Mouse (Mus musculus): ENCODE results near the gene Rgs14. TPM values are rescaled to one million over a fixed set of nuclear protein-coding genes. Genes with fewer than 3 reads are reported as not detected.

Gene Rgs14
- total and polyA plus RNA-seq, 3 experiments, result 14.4 to 20.5 TPM; not detected in 1

- TF ChIP-seq MAFK (IDR thresholded peaks at IDR 0.05; ENCODE audit: borderline replicate concordance, low read depth, low read length) (no peak), POLR2AphosphoS2 (IDR thresholded peaks at IDR 0.05; ENCODE audit: low read length) (no peak)
These were observed 48.5 kb downstream of the Rgs14 start (continued) for GRCm38 (mm10) chr13:55418004-55418403.

GRCm38 (mm10) chr13:55419142-55419541 lies 49.6 kb downstream of the Rgs14 start:
- Histone ChIP-seq H3K9me3 (replicated peaks; ENCODE audit: insufficient read depth, low read length) (no peaks in the 10 kb centered on the region), H3K9ac (ENCODE audit: control insufficient read depth, low read depth, low read length, poor library complexity, severe bottlenecking) (no peak overlapping the region), H3K27me3 (ENCODE audit: control insufficient read depth in 1 of 2, insufficient read depth in 2 of 2, low read length in 2 of 2) (no peaks in the 10 kb centered on the region), H3K4me1 (ENCODE audit: control insufficient read depth in 1 of 2, insufficient read depth in 2 of 2, low read length in 2 of 2) (peaks cover 0 to 8% of the 10 kb centered on the region in 2 experiments; a peak in 2 of 4 replicates), H3K36me3 (ENCODE audit: control insufficient read depth in 1 of 2, insufficient read depth in 2 of 2, low read length in 2 of 2) (no peaks in the 10 kb centered on the region), H3K4me3 (ENCODE audit: control insufficient read depth in 1 of 2, insufficient read depth in 1 of 2, low read depth in 2 of 2, low read length in 2 of 2) (no peak overlapping the region), H3K79me2 (ENCODE audit: control insufficient read depth, insufficient read depth, low read length, poor library complexity) (no peaks in the 10 kb centered on the region), H3K27ac (ENCODE audit: control insufficient read depth, low read depth, low read length) (no peak overlapping the region)
- TF ChIP-seq SIN3A (IDR thresholded peaks at IDR 0.05; ENCODE audit: low read length) (peak; percentile 95), MXI1 (IDR thresholded peaks at IDR 0.05; ENCODE audit: low read depth, low read length) (peak; percentile 76), NELFE (IDR thresholded peaks at IDR 0.05; ENCODE audit: low read depth, low read length) (no peak)
- DNase-seq (ENCODE audit: low read depth, low spot score), result peak; percentile 40

- Histone ChIP-seq H3K9ac (ENCODE audit: control insufficient read depth, low read depth, low read length, poor library complexity, severe bottlenecking) (no peak overlapping the region), H3K9me3 (replicated peaks; ENCODE audit: insufficient read depth, low read length) (no peaks in the 10 kb centered on the region), H3K4me3 (ENCODE audit: control insufficient read depth in 1 of 2, insufficient read depth in 1 of 2, low read depth in 2 of 2, low read length in 2 of 2) (no peak overlapping the region), H3K79me2 (ENCODE audit: control insufficient read depth, insufficient read depth, low read length, poor library complexity) (no peaks in the 10 kb centered on the region), H3K4me1 (ENCODE audit: control insufficient read depth in 1 of 2, insufficient read depth in 2 of 2, low read length in 2 of 2) (peaks cover 0 to 8% of the 10 kb centered on the region in 2 experiments; a peak in 2 of 4 replicates), H3K36me3 (ENCODE audit: control insufficient read depth in 1 of 2, insufficient read depth in 2 of 2, low read length in 2 of 2) (no peaks in the 10 kb centered on the region), H3K27me3 (ENCODE audit: control insufficient read depth in 1 of 2, insufficient read depth in 2 of 2, low read length in 2 of 2) (no peaks in the 10 kb centered on the region), H3K27ac (ENCODE audit: control insufficient read depth, low read depth, low read length) (no peak overlapping the region)
- TF ChIP-seq UBTF (IDR thresholded peaks at IDR 0.05; ENCODE audit: borderline replicate concordance, insufficient read depth, low read depth, low read length), result no peak
- no peak for TF ChIP-seq TAL1 (IDR thresholded peaks at IDR 0.05; ENCODE audit: low read length)
- TF ChIP-seq CTCF (IDR thresholded peaks at IDR 0.05 in 2 of 3, conservative IDR thresholded peaks at IDR 0.05 in 1 of 3; ENCODE audit: control insufficient read depth in 1 of 3, insufficient read depth in 1 of 3, low read depth in 2 of 3, low read length in 3 of 3, poor library complexity in 1 of 3, severe bottlenecking in 1 of 3), result no peak
- TF ChIP-seq BHLHE40 (IDR thresholded peaks at IDR 0.05; ENCODE audit: borderline replicate concordance, low read depth, low read length), result no peak
- TF ChIP-seq GABPA (IDR thresholded peaks at IDR 0.05; ENCODE audit: low read depth, low read length), result no peak
- DNase-seq (ENCODE audit: low read depth, low spot score), result no peak
These were observed 50.7 kb downstream of the Rgs14 start for GRCm38 (mm10) chr13:55420018-55420932.
